ENCODE assay signal across 8 mouse cellular contexts in the genomic region with DNA sequence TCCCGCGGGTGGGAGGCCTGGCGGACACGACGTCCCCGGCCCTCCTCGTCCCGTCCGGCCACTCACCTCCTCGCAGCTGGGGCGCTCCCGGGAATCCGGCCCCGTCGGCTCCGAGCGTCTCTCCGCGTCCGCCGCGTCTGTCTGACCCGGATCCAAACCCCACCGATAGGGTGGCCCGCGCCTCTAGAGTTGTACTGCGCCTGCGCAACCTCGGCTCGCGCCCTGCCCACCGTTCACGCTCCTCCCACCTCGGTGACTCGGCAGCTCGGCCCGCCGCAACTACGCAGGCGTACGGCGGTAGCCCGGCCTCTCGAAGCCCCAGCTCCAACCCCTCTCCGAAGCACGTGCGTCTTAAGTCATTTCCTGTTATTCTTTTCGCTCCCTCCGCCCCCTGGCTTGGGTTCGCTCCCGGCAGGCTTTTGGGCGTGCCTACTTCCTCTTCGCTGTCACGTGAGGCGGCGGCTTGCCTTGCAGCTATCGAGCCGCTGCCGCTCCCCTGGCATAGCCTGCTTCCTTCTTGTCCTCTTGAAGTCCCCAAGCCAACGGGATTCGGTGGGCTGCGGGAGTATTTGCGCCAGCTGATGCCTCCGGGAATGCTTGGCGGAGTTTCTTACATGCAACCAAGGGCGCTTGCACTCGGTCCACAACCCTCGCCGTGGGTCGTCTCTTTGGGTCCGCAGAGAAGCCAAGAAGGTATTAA. TPM values are rescaled to one million over a fixed set of nuclear protein-coding genes. Genes with fewer than 3 reads are reported as not detected.
A peak's percentile ranks its signal among the peaks of the same experiment; 100 is the strongest.
DNase-seq lines count a peak whose midpoint lies in the region; ATAC-seq and TF ChIP-seq lines count a peak whose summit lies in the region.

No protein-coding gene starts in this region.

- peak; percentile 97 for TF ChIP-seq POLR2A in heart, adult 2 months (IDR thresholded peaks at IDR 0.05; ENCODE audit: insufficient read depth, low read depth, low read length)

- intact Hi-C loops in heart, adult 2 months (cut with DNase I): loop anchor here (2.0 to 10.0 kb wide), 3 partner anchors 53 to 485 kb away; a partner anchor contains a TSS

- H3K79me2 ChIP-seq in heart, adult 2 months (replicated peaks; ENCODE audit: control insufficient read depth, insufficient read depth, low read length): peaks cover 3% of the 10 kb centered on the region; the same call in 1 of the 2 replicates

- peak; percentile 99 for ATAC-seq in embryonic facial prominence, embryonic 14.5 days (ENCODE audit: low read depth)
- ATAC-seq in limb, embryonic 13.5 days (ENCODE audit: low FRiP score, low read depth): peak; percentile 100
- peak; percentile 99 for ATAC-seq in midbrain, embryonic 16.5 days

- peak overlapping the region; percentile 75 for H3K27ac ChIP-seq in embryonic facial prominence, embryonic 14.5 days (replicated peaks; ENCODE audit: low read depth, low read length)
- H3K27ac ChIP-seq in heart, adult 2 months: peak overlapping the region; percentile 95
- H3K27ac ChIP-seq in limb, embryonic 13.5 days: peak overlapping the region; percentile 67
- peak overlapping the region; percentile 86 for H3K27ac ChIP-seq in midbrain, embryonic 16.5 days (ENCODE audit: low read length)

- peaks cover 17% of the 10 kb centered on the region for H3K4me1 ChIP-seq in embryonic facial prominence, embryonic 14.5 days (ENCODE audit: control insufficient read depth, insufficient read depth, low read length)
- peaks cover 8% of the 10 kb centered on the region for H3K4me1 ChIP-seq in heart, adult 2 months (ENCODE audit: control insufficient read depth, insufficient read depth, low read length)
- peaks cover 24% of the 10 kb centered on the region for H3K4me1 ChIP-seq in limb, embryonic 13.5 days
- H3K4me1 ChIP-seq in midbrain, embryonic 16.5 days (ENCODE audit: control insufficient read depth, insufficient read depth, low read length): peaks cover 25% of the 10 kb centered on the region

- peak overlapping the region; percentile 95 for H3K4me3 ChIP-seq in embryonic facial prominence, embryonic 14.5 days (ENCODE audit: low read depth, low read length)
- peak overlapping the region; percentile 100 for H3K4me3 ChIP-seq in heart, adult 2 months
- peak overlapping the region; percentile 100 for H3K4me3 ChIP-seq in limb, embryonic 13.5 days
- peak overlapping the region; percentile 90 for H3K4me3 ChIP-seq in midbrain, embryonic 16.5 days (ENCODE audit: low read depth, low read length)

- peak; percentile 58; the same call in 1 of the 2 replicates for TF ChIP-seq EP300 in heart, adult 2 months (IDR thresholded peaks at IDR 0.05; ENCODE audit: insufficient read depth, low read depth, low read length)

- peaks cover 5% of the 10 kb centered on the region for H3K36me3 ChIP-seq in embryonic facial prominence, embryonic 14.5 days (ENCODE audit: control insufficient read depth, insufficient read depth, low read length)
- H3K36me3 ChIP-seq in heart, adult 2 months (ENCODE audit: control insufficient read depth, insufficient read depth, low read length): peaks cover 20% of the 10 kb centered on the region
- peaks cover 8% of the 10 kb centered on the region for H3K36me3 ChIP-seq in limb, embryonic 13.5 days
- no peaks in the 10 kb centered on the region; the same call in 1 of the 2 replicates for H3K36me3 ChIP-seq in midbrain, embryonic 16.5 days (ENCODE audit: control insufficient read depth, insufficient read depth, low read length)

- peak overlapping the region; percentile 94 for H3K9ac ChIP-seq in embryonic facial prominence, embryonic 14.5 days (ENCODE audit: low read depth, low read length)
- peak overlapping the region; percentile 86 for H3K9ac ChIP-seq in heart, adult 2 months (ENCODE audit: low read depth, low read length)
- peak overlapping the region; percentile 96 for H3K9ac ChIP-seq in limb, embryonic 13.5 days
- peak overlapping the region; percentile 83 for H3K9ac ChIP-seq in midbrain, embryonic 16.5 days (ENCODE audit: low read depth, low read length)

- H3K4me2 ChIP-seq in embryonic facial prominence, embryonic 14.5 days (ENCODE audit: low read depth, low read length): peak overlapping the region; percentile 85
- peak overlapping the region; percentile 86 for H3K4me2 ChIP-seq in limb, embryonic 13.5 days (replicated peaks)
- peak overlapping the region; percentile 82 for H3K4me2 ChIP-seq in midbrain, embryonic 16.5 days (ENCODE audit: low read length)

- DNase-seq in 3T3-L1 (ENCODE audit: low read depth, low spot score): peak; percentile 100
- DNase-seq in adrenal gland, postnatal 4 days (ENCODE audit: low spot score in 2 of 2): peak; percentile 95 to 98
- peak; percentile 100 for DNase-seq in embryonic facial prominence, embryonic 14.5 days (ENCODE audit: low spot score)
- peak; percentile 99 to 100 for DNase-seq in heart, adult 2 months
- peak; percentile 99 for DNase-seq in kidney, adult 8-10 months
- DNase-seq in spleen, postnatal 10 days (ENCODE audit: low spot score in 2 of 2): peak; percentile 98 to 99

- 0% methylated on average over 33 of the region's 71 CpGs for WGBS in embryonic facial prominence, embryonic 14.5 days
- WGBS in heart, adult 2 months: under 1% methylated on average over 62 of the region's 71 CpGs
- WGBS in limb, embryonic 13.5 days: under 1% methylated on average over 60 of the region's 71 CpGs
- WGBS in midbrain, embryonic 16.5 days: under 1% methylated on average over 58 of the region's 71 CpGs

- no peaks in the 10 kb centered on the region for H3K27me3 ChIP-seq in embryonic facial prominence, embryonic 14.5 days (replicated peaks; ENCODE audit: control insufficient read depth, insufficient read depth, low read length)
- no peaks in the 10 kb centered on the region for H3K27me3 ChIP-seq in heart, adult 2 months (ENCODE audit: control insufficient read depth, insufficient read depth, low read length)
- H3K27me3 ChIP-seq in limb, embryonic 13.5 days: no peaks in the 10 kb centered on the region
- no peaks in the 10 kb centered on the region for H3K27me3 ChIP-seq in midbrain, embryonic 16.5 days (ENCODE audit: control insufficient read depth, insufficient read depth, low read depth, low read length)

- TF ChIP-seq CTCF in heart, adult 2 months (IDR thresholded peaks at IDR 0.05): peak; percentile 65

- H3K9me3 ChIP-seq in embryonic facial prominence, embryonic 14.5 days (ENCODE audit: control insufficient read depth, low read length): no peaks in the 10 kb centered on the region
- no peaks in the 10 kb centered on the region for H3K9me3 ChIP-seq in limb, embryonic 13.5 days
- no peaks in the 10 kb centered on the region for H3K9me3 ChIP-seq in midbrain, embryonic 16.5 days (replicated peaks; ENCODE audit: control insufficient read depth, low read length, poor library complexity, severe bottlenecking)

RNA-seq across cellular contexts. Expression of a gene that starts 5.0 kb away (rescaled TPM):
- 10 to 100 TPM; 34.7 to 36.6 TPM for total RNA-seq in adrenal gland, postnatal 4 days (2021)
- polyA plus RNA-seq in embryonic facial prominence, embryonic 14.5 days (2014; fragmentation: Nextera tagmentation; extraction: Ambion mirVana): 79.0 and 82.1 TPM in 2 replicates
- total RNA-seq in heart, adult 2 months (2021): 10 to 100 TPM; 19.6 to 21.2 TPM
- 9.7 and 16.4 TPM in 2 replicates for polyA plus RNA-seq in heart, adult 2 months (2012; rRNA removed)
- 95.8 and 96.5 TPM in 2 replicates for polyA plus RNA-seq in limb, embryonic 13.5 days (2015; fragmentation: Nextera tagmentation; extraction: Ambion mirVana)
- polyA plus RNA-seq in midbrain, embryonic 16.5 days (2015; fragmentation: Nextera tagmentation; extraction: Ambion mirVana): 75.8 and 80.0 TPM in 2 replicates

RNA-seq across cellular contexts. Expression of a gene that starts 18.8 kb away (rescaled TPM):
- 10 to 100 TPM in 1 of 2 experiments, 1 to 10 TPM in 1; 9.7 to 10.3 TPM for total RNA-seq in adrenal gland, postnatal 4 days (2021)
- 6.2 and 6.9 TPM in 2 replicates for polyA plus RNA-seq in embryonic facial prominence, embryonic 14.5 days (2014; fragmentation: Nextera tagmentation; extraction: Ambion mirVana)
- not detected for total RNA-seq in heart, adult 2 months (2021)
- polyA plus RNA-seq in heart, adult 2 months (2012; rRNA removed): 0.23 and 0.25 TPM in 2 replicates
- 0.72 and 0.78 TPM in 2 replicates for polyA plus RNA-seq in limb, embryonic 13.5 days (2015; fragmentation: Nextera tagmentation; extraction: Ambion mirVana)
- polyA plus RNA-seq in midbrain, embryonic 16.5 days (2015; fragmentation: Nextera tagmentation; extraction: Ambion mirVana): 145 and 148 TPM in 2 replicates

RNA-seq across cellular contexts. Expression of a gene that starts 21.7 kb away (rescaled TPM):
- total RNA-seq in adrenal gland, postnatal 4 days (2021): 10 to 100 TPM in 1 of 2 experiments, 1 to 10 TPM in 1; 9.3 to 13.0 TPM
- 3.5 and 4.1 TPM in 2 replicates for polyA plus RNA-seq in embryonic facial prominence, embryonic 14.5 days (2014; fragmentation: Nextera tagmentation; extraction: Ambion mirVana)
- 100 to 1,000 TPM; 389 to 391 TPM for total RNA-seq in heart, adult 2 months (2021)
- 193 and 253 TPM in 2 replicates for polyA plus RNA-seq in heart, adult 2 months (2012; rRNA removed)
- polyA plus RNA-seq in limb, embryonic 13.5 days (2015; fragmentation: Nextera tagmentation; extraction: Ambion mirVana): 2.4 and 2.7 TPM in 2 replicates
- 0.82 and 1.1 TPM in 2 replicates for polyA plus RNA-seq in midbrain, embryonic 16.5 days (2015; fragmentation: Nextera tagmentation; extraction: Ambion mirVana)

RNA-seq across cellular contexts. Expression of a gene that starts 52.9 kb away (rescaled TPM):
- total RNA-seq in adrenal gland, postnatal 4 days (2021): 10 to 100 TPM; 41.4 to 46.4 TPM
- polyA plus RNA-seq in embryonic facial prominence, embryonic 14.5 days (2014; fragmentation: Nextera tagmentation; extraction: Ambion mirVana): 11.3 and 12.6 TPM in 2 replicates
- total RNA-seq in heart, adult 2 months (2021): 100 to 1,000 TPM; 196 to 223 TPM
- polyA plus RNA-seq in heart, adult 2 months (2012; rRNA removed): 93.8 and 139 TPM in 2 replicates
- 10.9 and 11.3 TPM in 2 replicates for polyA plus RNA-seq in limb, embryonic 13.5 days (2015; fragmentation: Nextera tagmentation; extraction: Ambion mirVana)
- 16.9 and 17.5 TPM in 2 replicates for polyA plus RNA-seq in midbrain, embryonic 16.5 days (2015; fragmentation: Nextera tagmentation; extraction: Ambion mirVana)

Comparison
In these comparisons a context has a peak if more than half of its experiments do, and no peak if none do; other contexts are left out.
1. Peak in every context shown above with its lines: DNase-seq, ATAC-seq, H3K4me3 ChIP-seq and H3K27ac ChIP-seq.
2. RNA of a gene that starts 18.8 kb away (polyA plus RNA-seq): 145 to 148 TPM in midbrain, embryonic 16.5 days; 6.2 to 6.9 TPM in embryonic facial prominence, embryonic 14.5 days, 0.72 to 0.78 TPM in limb, embryonic 13.5 days and 0.23 to 0.25 TPM in heart, adult 2 months; every median in the first group is over 10 times any median in the second.
3. RNA of a gene that starts 21.7 kb away (polyA plus RNA-seq): 193 to 253 TPM in heart, adult 2 months; 3.5 to 4.1 TPM in embryonic facial prominence, embryonic 14.5 days, 2.4 to 2.7 TPM in limb, embryonic 13.5 days and 0.82 to 1.1 TPM in midbrain, embryonic 16.5 days; every median in the first group is over 10 times any median in the second.